Mouse (Mus musculus) mouse trophoblast stem cell (cell line): ENCODE results near the gene Pbx4.

Experiments used
- in situ Hi-C, 2 experiments: fragments of 300-500 bp; cut with MseI, MboI; formaldehyde crosslinking; loops; 2 replicates in 1 of 2; 3 replicates in 1 of 2; pipeline ENCODE4 v1.15.1; 2025

Gene Pbx4

DNA sequence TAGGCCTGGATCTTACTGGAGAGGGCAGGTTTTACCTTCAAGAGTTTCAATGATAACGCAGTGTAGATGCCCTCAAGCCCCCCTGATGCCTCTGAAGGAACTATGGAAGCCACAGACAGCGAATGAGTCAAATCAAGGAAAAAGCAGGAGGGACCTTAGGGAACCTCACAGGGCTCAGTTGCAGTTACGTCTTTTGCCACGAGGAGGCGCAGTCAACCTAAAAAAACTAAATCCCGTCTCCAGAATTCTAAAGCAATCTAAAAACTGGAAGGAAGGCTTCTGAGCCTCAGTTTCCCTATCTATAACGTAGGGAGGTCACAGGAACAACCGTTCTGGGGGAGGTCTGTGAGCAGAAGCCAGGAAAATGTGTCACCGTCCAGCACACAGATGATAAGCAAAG, 41.9 kb downstream of the Pbx4 start:
- in situ Hi-C loops = no loop called here

DNA sequence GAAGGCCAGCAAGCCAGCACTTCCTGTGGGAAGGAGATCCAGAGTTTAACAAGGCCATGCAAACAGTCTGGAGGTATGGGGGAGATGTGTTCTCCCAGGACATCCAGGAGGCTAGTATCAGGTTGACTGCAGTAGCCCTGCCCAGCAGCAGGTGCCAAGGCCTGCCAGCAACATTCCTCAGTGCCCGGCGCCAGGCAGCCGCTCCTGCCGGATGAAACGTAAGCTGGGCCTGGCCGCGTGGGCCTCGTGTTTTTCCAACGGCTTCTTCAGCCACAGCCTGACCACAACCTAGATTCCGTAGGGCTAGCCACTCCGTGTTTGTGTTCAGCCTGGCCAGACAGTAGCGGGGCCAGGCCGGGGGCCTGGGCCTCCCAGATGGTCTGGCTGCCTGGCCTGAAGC, 42.4 kb downstream of the Pbx4 start:
- in situ Hi-C loops = no loop called here

DNA sequence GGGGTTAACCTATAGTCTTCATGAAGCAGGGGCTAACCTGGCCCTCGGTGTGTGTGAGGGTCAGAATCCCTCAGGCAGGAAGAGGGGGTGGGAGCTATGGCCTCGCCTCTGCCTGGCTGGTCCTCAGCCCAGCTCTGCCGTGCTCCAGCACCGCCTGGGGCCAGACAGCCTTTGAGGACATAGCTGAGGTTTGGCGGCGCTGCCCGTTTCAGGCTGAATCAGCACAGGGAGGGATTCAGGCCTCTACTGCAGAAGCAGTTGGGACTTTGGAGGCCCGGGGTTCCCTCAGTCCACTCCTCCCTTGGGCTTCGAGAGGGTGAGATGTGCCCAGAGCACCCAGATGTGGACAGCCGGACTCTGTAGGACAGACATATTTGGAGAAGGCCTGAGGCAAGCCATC, 43.8 kb downstream of the Pbx4 start:
- in situ Hi-C loops = no loop called here

DNA sequence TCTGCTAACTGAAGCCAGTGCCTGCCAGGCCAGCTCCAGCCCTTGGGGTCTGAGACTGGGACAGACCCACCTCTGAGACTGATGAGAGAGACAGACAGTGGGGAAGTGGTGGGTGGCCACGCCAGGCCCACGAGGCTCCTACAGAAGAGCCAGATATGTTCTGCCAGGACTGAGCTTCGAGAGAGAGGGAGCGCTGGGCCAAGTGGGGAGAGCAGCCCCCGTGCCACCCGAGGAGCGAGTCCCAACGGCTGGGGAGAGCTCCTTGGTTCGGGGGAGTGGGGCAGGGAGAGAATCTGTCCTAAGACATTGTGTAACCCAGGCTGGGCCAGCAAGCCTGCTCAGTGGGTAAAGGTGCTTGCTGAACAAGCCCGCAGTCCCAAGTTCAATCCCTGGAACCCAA, 44.7 kb downstream of the Pbx4 start:
- in situ Hi-C loops = no loop called here

DNA sequence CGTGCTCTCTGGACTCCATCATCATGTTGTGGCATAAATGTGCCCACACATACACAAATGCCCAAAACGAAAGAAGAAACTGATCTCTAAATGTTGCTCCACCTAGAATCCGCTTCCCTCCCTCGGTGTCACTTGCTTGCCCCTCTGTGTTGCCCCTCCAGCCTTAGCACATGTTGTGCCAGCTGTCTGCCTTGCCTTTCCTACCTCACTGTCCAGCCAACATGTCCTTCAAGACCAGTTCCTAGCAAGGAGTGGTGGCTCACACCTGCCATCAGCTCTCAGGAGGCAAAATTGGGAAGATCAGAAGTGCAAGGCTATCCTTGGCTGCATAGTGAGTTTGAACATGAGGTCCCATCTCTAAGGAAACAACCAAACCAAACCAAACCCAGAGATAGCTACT, 45.1 kb downstream of the Pbx4 start:
- in situ Hi-C loops = no loop called here

DNA sequence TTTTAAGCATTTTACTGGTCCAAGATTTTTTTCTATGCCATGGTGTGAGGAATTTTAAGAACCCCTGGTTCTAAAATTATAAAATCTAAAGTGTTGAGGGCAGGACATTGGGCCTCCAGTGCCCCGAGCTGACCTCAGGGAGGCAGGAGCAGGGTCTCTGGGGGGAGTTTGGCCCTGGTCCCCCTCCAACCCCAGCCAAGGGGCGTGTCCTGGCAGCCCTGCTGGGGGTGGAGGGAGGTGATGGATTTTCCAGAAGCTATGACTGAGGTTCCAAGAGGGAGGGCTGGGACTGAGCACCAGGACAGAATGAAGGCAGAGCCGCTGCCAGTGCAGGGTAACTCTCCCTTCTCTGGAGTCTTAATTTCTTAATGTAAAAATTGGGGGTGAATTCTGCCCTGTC, 45.7 kb downstream of the Pbx4 start:
- in situ Hi-C loops = no loop called here

DNA sequence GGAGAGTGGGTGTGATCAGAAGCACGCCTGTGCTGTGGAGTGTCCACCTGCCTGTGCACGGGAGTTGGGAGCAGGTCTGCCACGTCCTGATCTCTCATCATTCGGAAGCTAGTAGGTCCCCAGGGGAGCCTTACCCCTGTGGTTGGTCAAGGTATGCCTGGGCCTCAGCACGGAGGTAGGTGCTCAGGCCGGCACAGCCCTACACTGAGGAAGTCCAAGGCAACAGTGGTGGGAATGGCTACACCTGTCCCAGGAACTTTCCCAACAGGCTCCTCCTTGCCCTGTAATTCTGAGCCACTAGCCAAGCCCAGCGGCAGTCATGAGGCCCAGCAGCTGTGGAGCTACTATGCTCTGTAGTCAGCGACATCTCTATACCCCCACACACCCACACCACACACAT, 47.4 kb downstream of the Pbx4 start:
- in situ Hi-C loops = no loop called here

DNA sequence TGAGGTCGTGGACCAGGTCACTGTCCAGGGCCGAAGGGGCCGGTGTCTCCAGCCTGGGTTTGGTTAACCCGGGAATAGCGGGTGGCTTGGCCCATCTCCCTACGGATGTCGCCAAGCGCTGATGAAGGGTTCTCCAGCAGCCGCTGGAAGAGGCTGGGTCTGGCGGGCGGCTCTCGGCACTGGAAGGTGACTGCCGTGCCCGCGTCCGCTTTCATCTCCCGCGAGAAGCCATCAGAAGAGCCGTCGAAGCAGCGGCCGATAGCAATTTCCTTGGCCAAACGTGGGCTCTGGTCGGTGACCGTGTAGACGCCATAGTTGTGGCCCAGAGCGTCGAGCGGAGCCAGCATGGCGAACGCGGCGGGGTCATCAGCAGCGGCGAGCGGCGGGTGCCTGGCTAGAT, 48.5 kb downstream of the Pbx4 start:
- in situ Hi-C loops = no loop called here

DNA sequence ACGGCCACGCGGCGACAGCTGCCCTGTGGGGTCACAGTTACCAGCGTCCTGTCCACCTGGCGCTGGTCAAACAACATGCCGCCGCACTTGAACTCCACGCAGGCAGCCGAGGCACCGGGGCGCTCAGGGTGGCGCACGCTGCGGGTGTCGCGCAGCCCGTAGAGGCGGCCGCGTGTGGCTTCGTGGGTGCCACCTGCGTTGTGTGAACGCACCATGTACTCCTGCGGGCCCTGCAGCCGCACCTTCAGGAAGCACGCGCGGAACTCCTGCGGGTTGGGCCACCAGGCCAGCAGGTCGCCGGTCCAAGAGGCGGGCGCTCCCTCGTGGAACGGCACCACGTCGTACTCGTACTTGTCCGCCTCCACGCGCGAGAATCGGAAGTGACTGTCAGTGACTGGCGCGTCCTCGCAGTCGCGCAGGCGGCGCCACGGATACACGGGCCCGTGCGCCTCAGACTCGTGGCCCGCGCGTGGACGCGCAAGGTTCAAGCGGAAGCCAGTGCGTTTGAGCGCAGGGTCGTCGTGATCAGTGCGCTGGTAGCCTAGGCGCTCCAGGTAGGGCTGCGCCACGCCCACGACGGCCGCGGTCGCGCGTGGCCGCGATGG, 49.1 kb downstream of the Pbx4 start:
- in situ Hi-C loops = no loop called here

DNA sequence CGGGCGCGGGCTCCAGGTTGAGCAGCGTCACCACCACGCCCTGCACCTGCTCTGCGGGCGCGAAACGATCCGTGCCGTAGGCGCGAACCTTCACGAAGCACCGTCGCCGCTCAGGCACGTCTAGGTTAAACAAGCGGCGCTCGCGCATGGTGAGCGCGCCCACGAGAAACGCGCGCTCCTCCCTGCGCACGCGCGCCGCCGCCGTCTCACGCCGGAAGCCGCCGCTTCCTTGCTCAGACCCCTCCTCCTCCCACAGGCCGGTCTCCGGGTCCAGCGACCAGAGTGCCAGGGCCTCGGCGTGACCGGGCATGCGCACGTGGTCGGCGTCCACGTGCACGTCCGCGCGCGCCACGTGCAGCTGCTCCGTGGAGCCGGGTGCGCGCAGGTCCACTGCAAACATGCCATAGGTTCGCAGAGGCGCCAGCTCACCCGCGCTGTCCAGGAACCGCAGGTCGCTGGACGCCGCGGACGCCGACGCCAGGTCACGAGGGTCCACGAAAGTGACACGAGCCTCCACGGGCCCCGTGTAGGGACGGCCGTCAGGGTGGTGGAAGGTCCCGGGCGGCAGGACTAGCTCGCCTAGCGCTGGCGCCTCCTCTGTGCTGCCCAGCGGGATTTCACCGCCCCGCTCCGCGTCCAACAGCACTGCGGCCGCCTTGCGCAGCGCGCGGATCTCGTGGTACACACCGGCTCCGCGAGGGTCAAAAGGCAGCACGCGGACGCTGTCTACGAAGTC, 49.9 kb downstream of the Pbx4 start:
- in situ Hi-C loops = no loop called here

DNA sequence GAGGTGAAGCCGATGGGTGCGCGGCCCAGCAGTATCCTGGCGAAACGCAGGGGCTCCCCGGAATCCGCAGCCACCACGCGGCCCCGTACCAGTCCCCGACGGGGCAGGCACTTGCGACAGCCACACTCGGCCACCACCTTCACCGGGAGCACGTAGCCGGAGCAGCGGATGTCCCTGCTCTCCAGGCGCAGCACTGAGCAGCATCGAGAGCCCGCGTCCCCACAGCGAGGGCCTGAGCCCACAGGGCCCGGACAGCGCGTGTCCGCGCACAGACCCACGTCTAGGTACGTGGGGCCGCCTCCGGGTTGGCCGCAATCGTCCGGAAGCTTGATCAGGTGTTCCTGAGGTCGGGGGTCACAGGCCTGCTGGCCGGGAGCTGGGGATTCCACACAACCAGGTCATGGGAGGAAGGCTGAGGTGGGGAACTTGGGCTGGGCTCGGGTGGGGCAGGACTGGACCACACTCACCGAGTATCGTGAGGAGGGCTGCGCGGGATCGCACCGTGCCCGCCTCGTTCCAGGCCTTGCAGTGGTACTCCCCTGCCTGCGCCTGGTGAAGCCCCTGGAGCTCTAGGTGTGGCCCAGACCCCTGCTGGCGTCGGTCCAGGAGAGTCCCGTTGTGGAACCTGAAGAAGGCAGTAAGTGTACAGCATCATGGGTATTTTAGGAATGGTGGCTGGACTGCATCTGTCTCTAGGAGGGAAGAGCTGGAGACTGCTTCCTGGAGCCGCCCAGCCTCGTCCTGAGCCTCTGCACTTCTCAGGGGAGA, 50.7 kb downstream of the Pbx4 start:
- in situ Hi-C loops = no loop called here

DNA sequence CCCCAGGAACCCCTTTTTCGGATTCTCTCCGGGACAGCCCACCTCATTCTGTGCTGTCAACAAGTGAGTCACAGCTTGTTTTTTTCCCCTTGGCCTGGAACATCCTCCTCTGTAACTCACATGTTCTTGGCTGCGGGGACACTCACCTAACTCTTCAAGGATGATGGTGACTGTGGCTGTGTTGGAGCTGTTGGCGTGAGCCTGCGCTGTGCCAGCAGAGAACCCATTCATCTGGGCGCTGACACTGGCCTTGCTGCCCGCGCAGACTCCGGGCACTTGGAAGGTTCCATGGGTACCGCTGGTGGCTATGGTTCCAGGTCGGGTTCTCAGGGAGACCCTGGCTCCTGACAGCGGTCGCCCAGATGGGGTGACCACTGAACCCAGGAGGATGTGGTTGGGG, 51.9 kb downstream of the Pbx4 start:
- in situ Hi-C loops = no loop called here

DNA sequence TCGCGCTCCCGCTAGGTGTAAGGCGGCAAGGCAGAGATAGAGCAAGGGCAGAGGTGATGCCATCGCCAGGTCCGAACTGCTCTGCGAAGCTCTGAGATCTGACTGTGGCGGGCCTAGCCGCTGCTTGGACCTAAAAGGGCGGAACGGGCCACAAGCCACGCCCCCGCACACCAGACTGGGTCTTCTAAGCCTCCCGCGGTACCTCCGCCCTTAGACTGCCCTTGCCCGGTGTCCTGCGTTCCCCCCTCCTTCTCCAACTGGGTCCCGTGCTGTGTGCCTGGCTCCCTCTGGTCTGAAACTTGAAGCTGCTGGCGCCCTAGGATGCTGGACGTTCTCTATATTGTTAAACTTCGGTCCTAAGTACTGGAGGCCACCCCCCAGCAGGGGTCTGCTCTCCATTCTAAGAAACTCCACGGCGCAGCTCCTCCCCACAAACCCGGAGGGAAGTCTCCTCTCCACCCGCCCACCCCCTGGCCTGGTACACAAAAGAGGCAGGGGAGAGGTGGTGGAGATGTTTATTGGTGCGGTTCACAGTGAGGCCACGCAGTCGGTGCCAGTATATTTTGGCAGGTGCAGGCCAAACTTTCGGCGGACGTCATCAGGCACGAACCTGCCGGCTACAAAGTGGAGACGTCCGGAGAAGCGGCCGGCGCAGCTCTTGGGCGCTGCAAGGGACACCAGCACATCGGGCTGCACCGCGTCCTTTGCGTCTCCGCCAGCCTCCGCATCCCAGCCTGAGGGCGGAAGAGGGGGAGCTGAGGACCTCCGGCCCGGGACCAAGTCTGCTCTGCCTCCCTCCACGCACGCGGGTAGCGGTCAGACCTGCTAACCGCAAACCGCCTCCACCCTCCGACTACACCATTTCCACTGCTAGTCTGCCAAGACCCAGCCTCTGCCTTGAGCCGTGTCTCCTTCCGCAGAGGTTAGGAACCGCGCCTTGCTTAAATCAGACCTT, 55.3 kb downstream of the Pbx4 start, which contains the start of gene Cilp2:
TSS of gene Cilp2 (minus strand) at position 399 of the 955 bp plus-strand sequence.
- in situ Hi-C loops = no loop called here

DNA sequence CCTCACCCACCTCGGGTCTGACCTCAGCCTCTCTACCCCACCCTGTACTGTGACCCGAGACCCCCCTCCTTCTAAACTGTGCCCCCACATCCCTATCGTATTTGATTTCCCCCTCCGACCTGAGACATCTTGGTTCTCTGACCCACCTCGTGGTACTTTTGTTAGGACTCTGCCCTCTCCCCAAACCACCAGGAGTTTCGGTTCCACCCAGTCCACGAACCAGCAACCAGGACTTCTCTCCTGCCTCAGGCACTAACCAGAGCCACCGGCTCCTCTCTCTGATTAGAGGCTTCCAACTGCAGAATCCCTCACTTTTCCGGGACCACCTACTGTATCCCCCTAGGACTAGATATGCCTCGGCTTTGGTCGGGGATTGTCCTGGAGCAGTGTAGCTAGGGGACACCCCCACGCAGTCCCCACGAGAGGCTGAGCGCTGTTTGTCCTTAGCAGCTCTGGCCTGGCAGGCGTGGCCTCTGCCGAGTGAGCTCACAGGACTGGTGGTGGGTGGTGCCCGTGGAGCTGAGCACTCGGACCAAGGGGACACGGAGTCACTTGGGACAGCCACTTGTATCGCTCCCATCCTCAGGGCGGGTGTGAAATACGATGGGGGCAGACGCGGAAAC, 56.1 kb downstream of the Pbx4 start:
- in situ Hi-C loops = no loop called here

DNA sequence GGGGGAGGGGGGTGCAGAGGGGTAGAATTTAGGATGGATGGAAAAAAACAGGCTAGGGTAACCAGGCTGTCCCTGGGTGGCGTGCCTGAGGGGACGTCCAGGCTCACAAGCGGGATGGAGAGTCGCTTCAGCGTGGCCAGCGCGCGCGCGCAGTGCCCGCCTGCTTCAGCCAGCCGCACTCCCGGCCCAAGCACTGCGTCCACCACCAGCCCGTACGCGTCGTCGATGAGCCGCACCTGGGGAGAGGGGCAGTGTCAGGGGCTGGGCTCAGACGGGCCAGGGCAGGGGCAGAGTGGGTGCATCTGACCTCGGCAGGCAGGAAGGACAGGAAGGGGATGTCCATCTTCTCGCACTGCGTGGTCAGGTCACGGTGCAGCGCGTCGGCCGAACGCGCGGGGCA, 56.6 kb downstream of the Pbx4 start:
- in situ Hi-C loops = no loop called here

DNA sequence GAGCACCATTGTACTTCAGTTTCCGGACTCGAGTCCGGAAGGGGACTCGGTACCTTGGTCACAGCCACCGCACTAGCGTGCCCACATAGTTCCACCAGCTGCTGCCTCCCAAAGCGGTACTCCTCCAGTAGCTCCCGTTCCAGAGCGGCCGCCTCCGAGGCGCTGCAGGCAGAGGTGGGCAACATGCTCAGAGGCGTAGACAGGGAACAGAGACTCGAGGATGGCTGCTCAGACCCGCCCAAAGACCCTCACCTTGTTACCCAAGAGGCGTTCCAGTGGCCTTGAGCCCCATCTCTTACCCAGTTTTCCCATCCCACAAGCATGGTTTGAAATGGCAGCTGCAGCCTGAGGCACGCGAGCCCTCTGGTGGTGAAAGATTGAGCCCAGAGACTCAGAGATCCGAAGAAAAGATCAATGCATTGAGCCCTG, 58.5 kb downstream of the Pbx4 start:
- in situ Hi-C loops = no loop called here

DNA sequence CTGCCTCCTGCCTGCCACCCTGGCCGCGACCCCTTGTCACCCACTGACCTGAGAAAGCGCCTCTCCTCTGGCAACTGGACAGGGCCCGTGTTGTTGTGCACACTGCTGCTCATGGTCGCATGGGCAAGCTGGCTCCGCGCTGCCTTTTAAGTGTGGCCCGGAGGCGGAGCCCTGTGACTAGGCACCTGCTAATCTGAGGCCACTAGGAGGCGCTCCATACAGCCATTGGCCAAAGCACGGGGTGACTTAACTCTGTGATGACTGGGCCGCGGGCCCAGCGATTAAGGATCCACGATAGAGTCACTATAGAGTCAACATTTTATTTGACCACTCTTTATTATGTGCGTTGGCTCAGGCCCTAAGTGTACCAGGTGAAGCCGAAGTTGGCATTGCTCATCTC, 61.6 kb downstream of the Pbx4 start:
- in situ Hi-C loops = no loop called here

DNA sequence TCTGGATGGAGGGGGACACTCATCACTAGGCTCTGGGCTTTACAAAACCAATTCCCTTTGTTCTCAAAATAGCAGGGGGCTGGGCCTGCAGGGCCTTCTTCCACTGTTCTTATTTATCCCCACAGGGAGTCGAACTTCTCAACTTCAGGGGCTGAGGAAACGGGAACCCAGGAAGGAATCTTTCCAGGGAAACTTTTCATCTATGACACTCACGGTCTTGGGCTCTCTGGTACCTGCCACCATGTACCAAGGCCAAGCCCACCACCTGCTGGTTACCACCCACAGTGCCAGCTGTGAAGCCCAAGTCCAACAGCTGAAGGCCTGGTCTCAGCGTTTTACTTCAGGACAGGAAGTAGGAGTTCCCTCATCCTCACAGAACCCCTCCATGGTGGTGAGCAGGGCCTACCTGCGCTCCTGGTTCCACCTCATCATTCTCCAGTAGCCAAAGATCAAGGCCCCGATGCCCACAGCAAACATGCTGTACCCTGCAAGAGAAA, 62.6 kb downstream of the Pbx4 start:
- in situ Hi-C loops = no loop called here

DNA sequence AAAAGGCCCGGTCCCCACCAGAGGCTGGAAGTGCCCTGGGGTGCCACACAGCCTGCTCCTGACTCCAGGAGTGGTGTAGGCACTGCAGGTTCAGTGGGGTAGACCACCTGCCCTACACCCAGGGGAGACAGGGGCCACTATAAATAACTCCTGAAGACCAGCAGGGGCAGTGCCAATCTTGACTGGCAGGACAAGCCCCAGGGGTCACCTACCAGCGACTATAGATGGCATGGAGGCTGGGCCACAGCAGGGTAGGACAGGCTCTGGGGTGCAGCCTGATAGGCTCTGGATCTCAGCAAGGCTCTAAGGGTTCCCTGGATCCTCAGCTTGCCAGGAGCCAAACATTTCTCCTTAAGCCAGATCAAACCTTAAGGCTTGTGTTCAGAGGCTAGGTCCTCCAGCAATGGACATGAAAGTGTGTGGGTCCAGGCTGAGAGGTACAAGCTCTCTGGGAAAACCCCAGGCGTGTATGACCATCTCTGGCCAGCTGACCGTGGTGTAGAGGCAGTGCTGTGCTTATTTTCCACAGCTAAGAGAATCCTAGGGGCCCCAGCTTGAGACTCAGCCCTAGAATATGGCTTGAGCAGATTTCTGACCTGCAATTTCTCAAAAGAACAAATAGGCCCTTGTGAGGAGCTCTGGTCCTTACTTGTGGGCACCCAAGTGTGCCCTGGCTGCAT, 63.6 kb downstream of the Pbx4 start:
- in situ Hi-C loops = no loop called here

DNA sequence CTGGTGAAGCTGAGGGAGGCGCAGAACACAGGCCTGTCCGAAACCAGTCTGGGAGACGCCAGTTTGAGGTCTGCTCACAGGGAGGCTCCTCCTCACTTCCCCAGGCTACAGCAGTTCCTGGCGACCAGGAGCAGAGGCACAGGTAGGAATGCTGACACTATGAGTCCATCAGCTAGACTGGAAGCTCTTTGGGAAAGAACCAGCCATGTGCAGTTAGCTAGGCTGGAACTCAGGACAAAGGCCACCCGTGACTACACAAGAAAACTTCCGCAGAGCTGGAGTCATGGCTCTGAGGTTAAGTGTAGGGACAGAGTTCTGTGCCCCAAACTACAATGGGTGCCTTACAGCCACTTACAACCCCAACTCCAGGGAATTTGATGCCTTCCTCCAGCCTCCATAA, 65.6 kb downstream of the Pbx4 start:
- in situ Hi-C loops = no loop called here

DNA sequence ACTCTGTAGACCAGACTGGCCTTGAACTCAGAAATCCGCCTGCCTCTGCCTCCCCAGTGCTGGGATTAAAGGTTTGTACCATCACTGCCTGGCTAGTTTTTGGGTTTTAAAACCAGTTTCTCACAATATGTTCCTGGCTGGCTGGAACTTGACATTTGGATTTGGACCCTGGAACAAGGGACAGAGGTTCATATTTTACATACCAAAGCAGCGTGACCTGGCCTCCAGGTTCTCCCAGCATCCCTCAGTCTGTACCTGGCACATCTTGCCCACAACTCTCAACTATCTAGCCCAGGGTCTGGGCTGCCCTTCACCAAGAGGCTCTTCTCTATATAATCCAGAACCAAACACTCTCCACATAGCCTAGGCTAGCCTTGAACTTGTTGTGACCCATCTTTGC, 67.6 kb downstream of the Pbx4 start:
- in situ Hi-C loops = no loop called here
